Mouse (Mus musculus) C2C12 (cell line): Measurements from ENCODE around the gene Tgtp1.
"Not testable (repeated sequence)": the region's sequence is repeated elsewhere in the genome, so short reads cannot be mapped to it uniquely, and the experiment has no call there.

Source experiments
- CTCF ChIP-seq: IDR thresholded peaks from one replicate; pipeline ENCODE4 v1.5.1; 2011; ENCODE audit not compliant: control insufficient read depth, insufficient read depth, insufficient read length
- FOSL1 ChIP-seq: IDR thresholded peaks from one replicate; pipeline ENCODE4 v1.8.0; 2011; ENCODE audit warnings: mild to moderate bottlenecking, low read length; ENCODE audit not compliant: poor library complexity, insufficient read depth, severe bottlenecking
- MAX ChIP-seq: IDR thresholded peaks from one replicate; pipeline ENCODE4 v1.6.1; 2011; ENCODE audit warnings: mild to moderate bottlenecking, control low read depth
- MYOD1 ChIP-seq: IDR thresholded peaks from one replicate; pipeline ENCODE4 v1.6.1; 2011; ENCODE audit warnings: low read depth; ENCODE audit not compliant: control insufficient read depth, insufficient read length
- USF1 ChIP-seq: IDR thresholded peaks from one replicate; pipeline ENCODE4 v1.6.1; 2011; ENCODE audit warnings: low read depth, mild to moderate bottlenecking, control low read depth, moderate library complexity

DNA sequence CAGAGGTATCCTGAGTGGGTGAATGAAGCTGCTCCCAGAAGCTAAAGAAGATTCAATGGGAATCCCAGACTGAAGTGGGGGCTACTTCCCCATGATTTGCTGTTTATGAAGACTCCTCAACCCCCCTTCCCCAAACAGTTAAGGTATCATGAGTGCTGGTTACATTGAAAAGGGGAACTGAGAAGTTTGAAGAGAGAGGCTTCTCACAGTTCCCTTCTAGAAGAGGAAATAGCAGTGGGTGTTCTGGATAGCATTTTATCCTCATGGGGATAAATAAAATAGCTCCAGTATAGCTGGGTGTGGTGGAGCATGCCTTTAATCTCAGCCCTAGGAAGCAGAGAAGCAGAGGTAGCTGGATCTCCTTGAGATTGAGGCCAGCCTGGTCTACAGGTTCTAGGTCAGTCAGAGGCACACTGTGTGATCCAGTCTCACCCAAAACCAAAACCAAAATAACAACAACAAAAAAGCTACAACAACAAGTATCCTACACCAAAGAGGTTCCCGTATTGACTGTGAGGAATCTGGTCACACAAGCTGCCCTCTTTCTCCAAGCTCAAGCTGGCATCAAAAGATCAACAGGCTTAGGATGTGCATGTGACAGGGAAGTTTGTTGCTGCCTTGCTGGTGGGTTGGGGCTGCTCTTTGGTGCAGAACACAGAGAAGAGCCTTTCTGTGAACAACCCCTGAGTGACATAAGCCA lies 15.6 kb downstream of the Tgtp1 start, which contains the start of gene Olfr56:
- TF ChIP-seq MAX, CTCF, MYOD1, FOSL1, USF1: not testable (repeated sequence)
